Mouse (Mus musculus) ES-Bruce4 (cell line): Measurements from ENCODE around the gene H2al1g. TPM values are rescaled to one million over a fixed set of nuclear protein-coding genes. Genes with fewer than 3 reads are reported as not detected.
"Not testable (repeated sequence)": the region's sequence is repeated elsewhere in the genome, so short reads cannot be mapped to it uniquely, and the experiment has no call there.

Source experiments
- H3K27ac ChIP-seq: 2 replicates; pipeline ENCODE4 v1.5.1; 2012; ENCODE audit warnings: low read length, inconsistent platforms; ENCODE audit not compliant: insufficient read depth
- H3K27me3 ChIP-seq: 2 replicates; pipeline ENCODE4 v1.6.1; 2012; ENCODE audit warnings: mild to moderate bottlenecking, low read length, inconsistent platforms; ENCODE audit not compliant: control insufficient read depth, poor library complexity, insufficient read depth, severe bottlenecking
- H3K36me3 ChIP-seq: 2 replicates; pipeline ENCODE4 v1.6.1; 2012; ENCODE audit warnings: inconsistent platforms, mild to moderate bottlenecking, low read length, moderate library complexity; ENCODE audit not compliant: control insufficient read depth, poor library complexity, insufficient read depth, severe bottlenecking
- H3K4me1 ChIP-seq: one replicate; pipeline ENCODE4 v1.8.1; 2011; ENCODE audit warnings: low read length; ENCODE audit not compliant: control insufficient read depth, insufficient read depth
- H3K4me3 ChIP-seq: 2 replicates; pipeline ENCODE4 v1.5.1; 2011; ENCODE audit warnings: low read depth, mild to moderate bottlenecking, low read length
- H3K9ac ChIP-seq: 2 replicates; pipeline ENCODE4 v1.6.1; 2012; ENCODE audit warnings: low read depth, mild to moderate bottlenecking, inconsistent platforms; ENCODE audit not compliant: poor library complexity, severe bottlenecking
- H3K9me3 ChIP-seq: replicated peaks from 2 replicates; pipeline ENCODE4 v1.6.1; 2012; ENCODE audit warnings: mild to moderate bottlenecking, low read length, inconsistent platforms; ENCODE audit not compliant: control insufficient read depth, poor library complexity, insufficient read depth, severe bottlenecking
- CTCF ChIP-seq: IDR thresholded peaks from one replicate; pipeline ENCODE4 v1.8.1; 2011; ENCODE audit warnings: low read depth, low read length
- EP300 ChIP-seq: IDR thresholded peaks from 2 replicates; pipeline ENCODE4 v1.6.1; 2011; ENCODE audit warnings: low read depth, low read length; ENCODE audit not compliant: insufficient read depth
- POLR2A ChIP-seq: IDR thresholded peaks from one replicate; pipeline ENCODE4 v1.8.1; 2011; ENCODE audit warnings: low read length; ENCODE audit not compliant: insufficient read depth
- polyA plus RNA-seq: library from polyadenylated mRNA; stranded (reverse); fragments of >200 nt; gene quantifications from 2 replicates; pipeline ENCODE4 v1.2.4, GENCODE M21; 2011; ENCODE audit warnings: low read depth; ENCODE audit not compliant: missing spikeins, insufficient read depth, insufficient read length

Gene H2al1g
- polyA plus RNA-seq, 1 experiment: not detected

DNA sequence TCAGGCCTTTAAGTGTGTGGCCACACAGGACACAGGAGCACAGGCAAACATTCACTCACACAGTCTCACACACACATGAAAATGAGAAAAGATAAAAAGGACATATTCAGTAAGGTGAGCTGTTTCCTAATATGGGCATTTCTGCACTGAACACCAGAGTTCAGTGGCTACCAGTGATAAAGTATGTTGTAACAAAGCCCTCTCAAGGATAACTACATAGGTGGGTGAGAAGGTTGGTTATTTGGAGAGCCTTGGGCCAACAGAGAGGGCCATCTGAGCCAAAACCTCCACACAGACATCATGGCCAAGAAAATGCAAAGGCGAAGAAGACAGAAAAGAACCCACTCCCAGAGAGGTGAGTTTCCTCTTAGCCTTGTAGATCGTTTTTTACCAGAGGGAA, 9.5 kb downstream of the H2al1g start, which contains the start of gene H2al1j:
H2al1j (plus strand) TSS at position 301 of the 400 bp plus-strand sequence.
- H3K9me3 ChIP-seq, H3K27ac ChIP-seq, H3K27me3 ChIP-seq, H3K36me3 ChIP-seq, H3K4me3 ChIP-seq, H3K4me1 ChIP-seq, H3K9ac ChIP-seq: not testable (repeated sequence)

DNA sequence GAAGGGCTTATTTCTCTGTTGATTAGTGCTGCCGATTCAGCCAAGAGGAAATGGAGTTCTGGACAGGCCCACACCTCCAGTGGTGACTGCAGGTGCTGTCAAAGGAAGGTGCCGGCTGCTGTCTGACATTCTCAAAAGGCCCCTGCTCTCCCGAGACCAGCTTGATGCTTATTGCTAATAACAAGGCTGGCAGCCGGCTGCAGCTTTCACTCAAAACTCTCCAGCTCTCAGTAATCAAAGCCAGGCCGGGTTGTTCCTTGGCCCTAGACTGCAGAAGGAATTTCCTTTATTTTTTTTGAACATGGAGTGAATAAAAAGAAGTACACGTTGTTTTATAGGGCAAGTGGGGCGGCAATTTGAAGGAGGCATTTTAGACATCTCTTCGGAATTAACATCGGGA, 27.7 kb downstream of the H2al1g start:
- H3K9ac ChIP-seq: no peak overlapping the region
- H3K36me3 ChIP-seq: no peaks in the 10 kb centered on the region
- no peaks in the 10 kb centered on the region for H3K4me1 ChIP-seq
- TF ChIP-seq POLR2A (no peak), EP300 (no peak), CTCF (no peak)
- H3K27me3 ChIP-seq: no peaks in the 10 kb centered on the region
- no peaks in the 10 kb centered on the region for H3K9me3 ChIP-seq
- no peak overlapping the region for H3K4me3 ChIP-seq
- H3K27ac ChIP-seq: no peak overlapping the region

DNA sequence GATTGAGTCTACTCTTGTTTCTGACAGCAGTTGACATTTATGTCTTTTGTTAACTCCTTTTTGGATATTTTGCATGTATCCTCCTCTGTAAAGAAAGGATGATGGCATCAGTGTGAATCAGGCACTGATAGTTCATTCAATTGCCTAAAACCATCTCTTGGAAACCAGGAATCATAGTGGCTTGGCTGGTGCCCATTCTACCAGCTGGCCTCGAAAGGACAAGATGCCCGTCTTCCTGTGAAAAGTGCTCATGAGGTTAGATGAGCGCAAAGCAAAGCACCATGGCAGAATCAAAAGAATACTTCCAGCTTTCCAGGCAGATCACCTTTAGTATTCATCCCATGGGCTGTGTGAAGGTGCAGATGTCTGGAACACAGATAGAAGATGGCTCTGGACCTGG, 28.7 kb downstream of the H2al1g start:
- H3K9me3 ChIP-seq: no peaks in the 10 kb centered on the region
- H3K4me3 ChIP-seq: no peak overlapping the region
- H3K9ac ChIP-seq: no peak overlapping the region
- TF ChIP-seq CTCF (no peak), EP300 (no peak)
- H3K27ac ChIP-seq: no peak overlapping the region
- no peaks in the 10 kb centered on the region for H3K27me3 ChIP-seq
- H3K4me1 ChIP-seq: no peaks in the 10 kb centered on the region
- no peaks in the 10 kb centered on the region for H3K36me3 ChIP-seq

DNA sequence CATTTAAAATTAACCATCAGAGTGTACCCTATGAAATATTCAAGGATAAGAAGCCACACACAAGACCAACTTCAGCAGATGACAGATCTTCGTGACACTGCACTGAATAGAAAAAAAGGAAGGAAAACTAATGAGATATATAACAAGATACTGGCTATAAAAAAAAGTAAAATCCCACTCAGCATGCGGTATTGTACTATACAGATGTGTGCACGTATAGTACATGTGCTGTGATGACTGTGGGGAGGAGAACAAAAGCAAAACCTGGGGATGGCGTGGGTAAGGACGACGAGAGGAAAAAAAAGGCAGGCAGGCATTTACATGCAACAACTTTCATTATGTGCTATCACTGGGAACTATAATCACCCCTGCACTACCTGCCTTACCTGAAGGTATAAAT, 42.8 kb downstream of the H2al1g start:
- no peaks in the 10 kb centered on the region for H3K4me1 ChIP-seq
- no peaks in the 10 kb centered on the region for H3K36me3 ChIP-seq
- TF ChIP-seq EP300: no peak
- no peak for TF ChIP-seq POLR2A
- no peak for TF ChIP-seq CTCF
- H3K9me3 ChIP-seq: no peaks in the 10 kb centered on the region
- H3K4me3 ChIP-seq: no peak overlapping the region
- H3K27ac ChIP-seq: no peak overlapping the region
- H3K9ac ChIP-seq: no peak overlapping the region
- no peaks in the 10 kb centered on the region for H3K27me3 ChIP-seq

DNA sequence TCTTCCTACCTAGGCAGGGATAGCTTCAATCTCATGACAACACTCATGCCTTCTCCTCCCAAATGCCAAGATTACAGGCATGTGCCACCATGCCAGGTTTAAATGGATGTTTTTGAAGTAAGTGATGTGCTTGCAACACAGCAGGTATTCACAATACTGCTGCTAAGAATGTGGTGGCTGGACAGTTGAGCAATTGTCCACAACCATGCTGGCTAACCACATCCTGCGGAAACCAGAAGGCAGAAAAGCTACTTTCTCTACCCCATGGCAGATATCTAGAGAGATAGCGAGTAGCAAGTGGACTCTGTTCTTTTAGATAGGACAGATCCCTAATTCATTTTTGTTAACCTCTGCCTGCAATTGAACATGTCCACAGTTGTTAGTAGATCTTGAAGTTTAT, 43.2 kb downstream of the H2al1g start:
- no peak overlapping the region for H3K4me3 ChIP-seq
- no peaks in the 10 kb centered on the region for H3K36me3 ChIP-seq
- no peaks in the 10 kb centered on the region for H3K9me3 ChIP-seq
- no peak overlapping the region for H3K9ac ChIP-seq
- H3K27ac ChIP-seq: no peak overlapping the region
- no peaks in the 10 kb centered on the region for H3K27me3 ChIP-seq
- H3K4me1 ChIP-seq: no peaks in the 10 kb centered on the region
- TF ChIP-seq EP300 (no peak), POLR2A (no peak), CTCF (no peak)

DNA sequence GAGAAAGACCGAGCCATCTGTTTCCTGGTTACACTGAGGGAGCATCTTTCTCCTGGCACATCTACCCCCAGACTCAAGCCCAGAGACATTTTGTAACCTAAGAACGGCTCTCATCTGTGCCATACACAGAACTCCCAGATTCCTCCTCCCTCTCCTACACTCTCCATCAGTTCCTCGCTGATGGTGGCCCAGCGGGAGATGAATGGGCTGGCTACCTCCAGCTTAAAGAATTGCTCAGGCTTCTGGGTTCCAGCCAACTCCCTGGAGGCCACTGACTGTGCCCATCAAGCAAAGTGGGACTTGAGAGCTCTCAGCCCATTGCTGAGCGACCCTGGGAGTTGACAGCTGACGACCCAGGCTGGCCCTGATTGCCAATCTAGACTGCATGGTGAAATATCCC, 45.8 kb downstream of the H2al1g start:
- H3K9me3 ChIP-seq: no peaks in the 10 kb centered on the region
- no peak overlapping the region for H3K4me3 ChIP-seq
- H3K27ac ChIP-seq: no peak overlapping the region
- no peaks in the 10 kb centered on the region for H3K4me1 ChIP-seq
- no peaks in the 10 kb centered on the region for H3K27me3 ChIP-seq
- TF ChIP-seq POLR2A (no peak), EP300 (no peak), CTCF (no peak)
- H3K36me3 ChIP-seq: no peaks in the 10 kb centered on the region
- no peak overlapping the region for H3K9ac ChIP-seq
